Mouse (Mus musculus) MEL (cell line): ENCODE measurements around the gene Rps6ka4.

Experiments
- MXI1 ChIP-seq: IDR thresholded peaks from 2 replicates; pipeline ENCODE4 v1.6.1; 2011; ENCODE audit warnings: mild to moderate bottlenecking, low read depth, low read length, improper control_type of control experiment
- POLR2A ChIP-seq, 2 experiments: IDR thresholded peaks; 2 replicates each; pipeline ENCODE4 v1.6.1; 2011 to 2012; ENCODE audit warnings: low read length in 2 of 2, mild to moderate bottlenecking in 2 of 2, control low read depth in 1 of 2, improper control_type of control experiment in 1 of 2, low read depth in 1 of 2, moderate library complexity in 1 of 2; ENCODE audit not compliant: control insufficient read depth in 1 of 2, insufficient read depth in 1 of 2, poor library complexity in 1 of 2

DNA sequence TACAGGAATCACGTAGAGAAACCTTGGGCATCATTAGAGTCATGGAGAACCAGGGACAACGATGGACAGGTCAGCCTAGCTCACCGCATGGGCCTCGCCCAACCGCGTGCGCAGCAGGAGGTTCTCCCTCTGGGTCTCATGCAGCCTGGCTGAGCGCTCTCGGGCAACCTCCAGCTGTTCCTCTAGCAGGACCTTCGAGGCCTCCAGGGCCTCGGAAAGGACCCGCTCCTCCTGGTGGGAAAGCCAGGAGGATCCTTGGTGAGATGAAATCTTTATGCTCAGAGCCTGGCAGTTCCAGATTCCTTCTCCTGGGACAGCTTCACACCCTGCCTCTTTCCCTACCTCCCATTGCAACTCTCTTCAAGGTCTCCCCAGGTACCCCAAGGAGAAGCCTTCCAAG, 14.2 kb upstream of the Rps6ka4 start:
- TF ChIP-seq MXI1 (no peak), POLR2A (IDR thresholded peaks at IDR 0.05; ENCODE audit: control insufficient read depth in 1 of 2, insufficient read depth in 1 of 2, low read depth in 1 of 2, low read length in 2 of 2, poor library complexity in 1 of 2) (no peak)
